Mouse (Mus musculus) forebrain, embryonic 13.5 days (tissue): ENCODE results near the gene Elmod1. TPM values are rescaled to one million over a fixed set of nuclear protein-coding genes. Genes with fewer than 3 reads are reported as not detected.

Experiments
- ATAC-seq: fragments of 200-750 bp; cut with Nextera tagmentation; 2 replicates; pipeline ENCODE4 v1.8.0; 2017
- H3K27ac ChIP-seq: fragments of 300-500 bp; sonication (generic); 2 replicates; pipeline ENCODE4 v1.5.1; 2015; ENCODE audit warnings: inconsistent platforms, mild to moderate bottlenecking, moderate library complexity
- H3K27me3 ChIP-seq: fragments of 300-500 bp; sonication (generic); 2 replicates; pipeline ENCODE4 v1.6.1; 2015; ENCODE audit warnings: mild to moderate bottlenecking, inconsistent platforms
- H3K36me3 ChIP-seq: fragments of 300-500 bp; sonication (generic); 2 replicates; pipeline ENCODE4 v1.6.1; 2015; ENCODE audit warnings: mild to moderate bottlenecking, inconsistent platforms; ENCODE audit not compliant: poor library complexity, severe bottlenecking
- H3K4me1 ChIP-seq: fragments of 300-500 bp; sonication (generic); 2 replicates; pipeline ENCODE4 v1.6.1; 2015; ENCODE audit warnings: inconsistent platforms
- H3K4me2 ChIP-seq: fragments of 300-500 bp; sonication (generic); 2 replicates; pipeline ENCODE4 v1.6.1; 2015; ENCODE audit warnings: inconsistent platforms, mild to moderate bottlenecking, moderate library complexity
- H3K4me3 ChIP-seq: fragments of 300-500 bp; sonication (generic); 2 replicates; pipeline ENCODE4 v1.5.1; 2015; ENCODE audit warnings: mild to moderate bottlenecking, inconsistent platforms
- H3K9ac ChIP-seq: fragments of 300-500 bp; sonication (generic); 2 replicates; pipeline ENCODE4 v1.6.1; 2015; ENCODE audit warnings: mild to moderate bottlenecking, inconsistent platforms
- H3K9me3 ChIP-seq: fragments of 300-500 bp; sonication (generic); replicated peaks from 2 replicates; pipeline ENCODE4 v1.6.1; 2016; ENCODE audit warnings: inconsistent platforms
- WGBS: fragments of 180-500 bp; shearing (Covaris S2); methylation state at CpG from one replicate; pipeline ENCODE4 v1.1.7; 2015; 5-methylcytosine and 5-hydroxymethylcytosine counted together
- polyA plus RNA-seq: library from polyadenylated mRNA; unstranded; fragments of >200 nt; fragmentation: Nextera tagmentation; extraction: Ambion mirVana; gene quantifications from 2 replicates; pipeline ENCODE4 v1.2.1, GENCODE M21; 2015

The Elmod1 gene
- polyA plus RNA-seq, 1 experiment from 2014 or later, result 14.2 TPM

- no peaks in the 10 kb centered on the region for H3K9me3 ChIP-seq
- no peaks in the 10 kb centered on the region for H3K36me3 ChIP-seq
- H3K27me3 ChIP-seq, result no peaks in the 10 kb centered on the region
- no peak for ATAC-seq
- H3K9ac ChIP-seq, result no peak overlapping the region
- no peak overlapping the region for H3K4me2 ChIP-seq
- WGBS, result 91% methylated on average over 11 of the region's 11 CpGs
- no peaks in the 10 kb centered on the region for H3K4me1 ChIP-seq
- H3K4me3 ChIP-seq, result no peak overlapping the region
- no peak overlapping the region for H3K27ac ChIP-seq
Observed at GRCm38 (mm10) chr9:53957021-53957420, 18.1 kb downstream of the Elmod1 start.

- Histone ChIP-seq H3K27me3 (no peaks in the 10 kb centered on the region), H3K36me3 (no peaks in the 10 kb centered on the region), H3K4me3 (no peak overlapping the region), H3K27ac (no peak overlapping the region), H3K9me3 (no peaks in the 10 kb centered on the region), H3K9ac (no peak overlapping the region), H3K4me1 (no peaks in the 10 kb centered on the region), H3K4me2 (no peak overlapping the region)
- no peak for ATAC-seq
- WGBS, result 13% methylated on average over 6 of the region's 6 CpGs
Observed at GRCm38 (mm10) chr9:53954853-53955252, 20.2 kb downstream of the Elmod1 start.

GRCm38 (mm10) chr9:53947463-53947862 lies 27.6 kb downstream of the Elmod1 start:
- Histone ChIP-seq H3K4me3 (no peak overlapping the region), H3K27ac (no peak overlapping the region), H3K9ac (no peak overlapping the region), H3K36me3 (no peaks in the 10 kb centered on the region), H3K4me1 (no peaks in the 10 kb centered on the region), H3K4me2 (no peak overlapping the region), H3K27me3 (no peaks in the 10 kb centered on the region), H3K9me3 (no peaks in the 10 kb centered on the region)
- no peak for ATAC-seq
- 96% methylated on average over 2 of the region's 2 CpGs for WGBS

- H3K4me1 ChIP-seq, result no peaks in the 10 kb centered on the region
Observed at GRCm38 (mm10) chr9:53938555-53938954, 36.5 kb downstream of the Elmod1 start.

GRCm38 (mm10) chr9:53934179-53934578 lies 40.9 kb downstream of the Elmod1 start:
- H3K27me3 ChIP-seq, result no peaks in the 10 kb centered on the region
- 64% methylated on average over 13 of the region's 13 CpGs for WGBS
- H3K27ac ChIP-seq, result peak overlapping the region; percentile 27; the same call in 1 of the 2 replicates
- no peaks in the 10 kb centered on the region for H3K36me3 ChIP-seq
- H3K9me3 ChIP-seq, result no peaks in the 10 kb centered on the region
- 0 out of 2 replicates have a peak, but pooled peaks cover 7% of the 10 kb centered on the region for H3K4me1 ChIP-seq
- no peak overlapping the region for H3K9ac ChIP-seq
- no peak overlapping the region for H3K4me2 ChIP-seq
- 0 out of 2 replicates have a peak, but pooled peaks have one; percentile 16 for ATAC-seq
- no peak overlapping the region for H3K4me3 ChIP-seq

More at GRCm38 (mm10) chr9:53938555-53938954, 36.5 kb downstream of the Elmod1 start:
- 85% methylated on average over 3 of the region's 3 CpGs for WGBS
- Histone ChIP-seq H3K27ac (no peak overlapping the region), H3K9me3 (no peaks in the 10 kb centered on the region), H3K4me2 (no peak overlapping the region), H3K36me3 (no peaks in the 10 kb centered on the region), H3K27me3 (no peaks in the 10 kb centered on the region), H3K9ac (no peak overlapping the region), H3K4me3 (no peak overlapping the region)
- ATAC-seq, result no peak

- Histone ChIP-seq H3K4me2 (no peak overlapping the region), H3K9ac (no peak overlapping the region), H3K4me1 (0 out of 2 replicates have a peak, but pooled peaks cover 7% of the 10 kb centered on the region), H3K4me3 (no peak overlapping the region), H3K9me3 (no peaks in the 10 kb centered on the region), H3K27ac (no peak overlapping the region), H3K36me3 (no peaks in the 10 kb centered on the region), H3K27me3 (no peaks in the 10 kb centered on the region)
- ATAC-seq, result peak; percentile 66; the same call in 1 of the 2 replicates
- WGBS, result 76% methylated on average over 4 of the region's 4 CpGs
Observed at GRCm38 (mm10) chr9:53933375-53933774, 41.7 kb downstream of the Elmod1 start.

GRCm38 (mm10) chr9:53930906-53931305 lies 44.2 kb downstream of the Elmod1 start:
- H3K4me3 ChIP-seq, result no peak overlapping the region

GRCm38 (mm10) chr9:53921061-53921460 lies 54.0 kb downstream of the Elmod1 start:
- Histone ChIP-seq H3K4me1 (no peaks in the 10 kb centered on the region), H3K27me3 (no peaks in the 10 kb centered on the region), H3K4me2 (no peak overlapping the region), H3K9ac (no peak overlapping the region), H3K4me3 (no peak overlapping the region), H3K27ac (no peak overlapping the region), H3K9me3 (no peaks in the 10 kb centered on the region), H3K36me3 (peaks cover 15% of the 10 kb centered on the region; the same call in 1 of the 2 replicates)
- WGBS, result 85% methylated on average over 1 of the region's 1 CpGs
- no peak for ATAC-seq

More at GRCm38 (mm10) chr9:53930906-53931305, 44.2 kb downstream of the Elmod1 start:
- Histone ChIP-seq H3K27ac (no peak overlapping the region), H3K36me3 (no peaks in the 10 kb centered on the region), H3K4me2 (no peak overlapping the region), H3K27me3 (no peaks in the 10 kb centered on the region), H3K9me3 (no peaks in the 10 kb centered on the region), H3K9ac (no peak overlapping the region), H3K4me1 (0 out of 2 replicates have a peak, but pooled peaks cover 7% of the 10 kb centered on the region)
- ATAC-seq, result no peak
- 44% methylated on average over 7 of the region's 7 CpGs for WGBS

- no peaks in the 10 kb centered on the region for H3K27me3 ChIP-seq
Observed at GRCm38 (mm10) chr9:53915929-53916721, 59.0 kb downstream of the Elmod1 start.

GRCm38 (mm10) chr9:53910823-53911222 lies 64.3 kb downstream of the Elmod1 start:
- Histone ChIP-seq H3K4me3 (no peak overlapping the region), H3K4me1 (no peaks in the 10 kb centered on the region), H3K4me2 (no peak overlapping the region), H3K36me3 (no peaks in the 10 kb centered on the region), H3K9ac (no peak overlapping the region), H3K27ac (no peak overlapping the region), H3K9me3 (no peaks in the 10 kb centered on the region), H3K27me3 (no peaks in the 10 kb centered on the region)
- ATAC-seq, result no peak
- WGBS, result 88% methylated on average over 2 of the region's 2 CpGs

More at GRCm38 (mm10) chr9:53915929-53916721, 59.0 kb downstream of the Elmod1 start:
- Histone ChIP-seq H3K4me1 (no peaks in the 10 kb centered on the region), H3K4me2 (no peak overlapping the region), H3K36me3 (peaks cover 15% of the 10 kb centered on the region; the same call in 1 of the 2 replicates), H3K9me3 (no peaks in the 10 kb centered on the region), H3K27ac (peak overlapping the region; percentile 76), H3K4me3 (no peak overlapping the region), H3K9ac (no peak overlapping the region)
- ATAC-seq, result peak; percentile 78
- 63% methylated on average over 10 of the region's 10 CpGs for WGBS

GRCm38 (mm10) chr9:53910331-53910730 lies 64.8 kb downstream of the Elmod1 start:
- Histone ChIP-seq H3K36me3 (no peaks in the 10 kb centered on the region), H3K9me3 (no peaks in the 10 kb centered on the region), H3K4me2 (no peak overlapping the region), H3K27me3 (no peaks in the 10 kb centered on the region), H3K9ac (no peak overlapping the region), H3K4me1 (no peaks in the 10 kb centered on the region), H3K4me3 (no peak overlapping the region), H3K27ac (no peak overlapping the region)
- 82% methylated on average over 5 of the region's 5 CpGs for WGBS
- ATAC-seq, result no peak

GRCm38 (mm10) chr9:53906798-53907197 lies 68.3 kb downstream of the Elmod1 start:
- no peaks in the 10 kb centered on the region for H3K27me3 ChIP-seq
- no peak for ATAC-seq
- no peak overlapping the region for H3K27ac ChIP-seq
- no peak overlapping the region for H3K9ac ChIP-seq
- no peaks in the 10 kb centered on the region for H3K36me3 ChIP-seq
- H3K4me1 ChIP-seq, result no peaks in the 10 kb centered on the region
- no peak overlapping the region for H3K4me3 ChIP-seq
- no peak overlapping the region for H3K4me2 ChIP-seq
- H3K9me3 ChIP-seq, result no peaks in the 10 kb centered on the region
- 80% methylated on average over 10 of the region's 10 CpGs for WGBS
